Mouse (Mus musculus) left cerebral cortex, postnatal 4 days (tissue): ENCODE measurements around the gene Dlgap3. TPM values are rescaled to one million over a fixed set of nuclear protein-coding genes. Genes with fewer than 3 reads are reported as not detected.

Source experiments
- DNase-seq: peaks from one replicate; pipeline ENCODE4 v3.0.0-alpha.2; 2022
- intact Hi-C: fragments of 180-260 bp; cut with DNase I; formaldehyde crosslinking; loops from one replicate; pipeline ENCODE4 v1.15.1; 2025
- total RNA-seq, 2 experiments: library from RNA; stranded (reverse); gene quantifications; 2 replicates each; pipeline ENCODE4 v1.2.3; 2021

Gene Dlgap3
- total RNA-seq, 2 experiments from 2014 or later = 111 to 125 TPM

GRCm38 (mm10) chr4:127251963-127252585 is 83.1 kb downstream of the Dlgap3 start:
- intact Hi-C loops = loop anchor here (5.0 kb wide), 1 partner anchor 60 kb away; the partner anchor contains the start of gene Gja4
- DNase-seq = peak; percentile 70

DNA sequence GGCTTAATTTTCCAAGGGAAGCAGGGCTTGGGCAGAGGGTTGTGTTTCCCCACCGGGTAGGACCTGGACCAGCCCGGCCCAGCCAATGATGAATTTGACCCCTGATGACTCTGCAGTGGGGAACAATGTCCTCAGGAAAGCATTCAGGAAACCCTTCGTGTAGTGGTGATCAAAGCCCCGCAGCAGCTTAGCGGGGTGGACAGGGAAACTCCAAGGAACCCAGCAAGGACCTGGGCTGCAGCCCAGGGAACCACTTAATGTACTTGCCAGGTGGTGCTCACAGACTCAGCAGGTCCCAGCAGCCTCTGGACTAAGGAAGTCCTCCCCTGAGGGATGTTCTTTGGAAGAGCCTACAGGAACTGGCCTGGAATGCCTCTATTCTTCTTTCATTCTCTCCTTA is 87.7 kb downstream of the Dlgap3 start:
- no peak for DNase-seq
- intact Hi-C loops = no loop called here

- intact Hi-C loops = no loop called here
- DNase-seq = no peak
Measured at GRCm38 (mm10) chr4:127258186-127258897, 89.3 kb downstream of the Dlgap3 start.

- no peak for DNase-seq
- intact Hi-C loops = no loop called here
Measured at GRCm38 (mm10) chr4:127261601-127262000, 92.6 kb downstream of the Dlgap3 start.

DNA sequence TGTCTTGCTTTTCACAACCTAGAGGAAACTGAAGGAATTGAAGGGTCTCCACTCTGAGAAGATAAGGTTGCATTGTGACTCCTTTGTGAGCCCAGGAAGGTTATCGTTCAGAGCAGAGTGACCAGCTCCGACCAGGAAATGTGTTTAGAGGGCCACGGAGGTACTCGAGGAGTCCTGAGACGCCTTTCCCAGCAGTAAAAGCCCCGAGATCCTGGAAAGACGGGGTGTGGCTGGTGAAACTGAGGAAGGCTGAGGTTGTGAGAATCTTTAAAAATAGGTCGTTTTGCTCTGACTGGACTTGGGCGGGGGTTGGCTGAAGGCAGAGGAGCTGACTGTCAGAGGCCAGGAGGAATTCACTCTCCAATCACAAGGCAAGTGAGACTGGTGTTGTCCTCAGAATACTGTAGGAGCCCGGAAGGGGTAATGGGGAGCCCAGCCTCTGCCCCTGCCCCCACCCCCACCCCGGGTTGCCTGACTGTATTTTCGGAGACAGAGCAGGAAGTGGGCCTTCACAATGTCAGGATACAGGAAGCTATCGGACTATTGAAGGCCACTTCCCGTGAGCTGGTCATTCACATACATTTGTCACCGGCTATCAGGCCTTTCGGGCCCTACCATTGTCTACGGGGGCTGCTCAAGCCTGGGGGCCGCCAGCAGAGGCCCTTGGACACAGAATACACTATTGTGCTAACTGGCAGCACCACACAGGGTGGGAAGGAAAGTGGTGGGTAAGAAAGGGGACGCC is 94.6 kb downstream of the Dlgap3 start:
- no peak for DNase-seq
- intact Hi-C loops = no loop called here

GRCm38 (mm10) chr4:127264183-127264554 is 95.2 kb downstream of the Dlgap3 start:
- intact Hi-C loops = no loop called here
- DNase-seq = no peak

GRCm38 (mm10) chr4:127278451-127279001 is 109.5 kb downstream of the Dlgap3 start:
- intact Hi-C loops = no loop called here
- DNase-seq = no peak

DNA sequence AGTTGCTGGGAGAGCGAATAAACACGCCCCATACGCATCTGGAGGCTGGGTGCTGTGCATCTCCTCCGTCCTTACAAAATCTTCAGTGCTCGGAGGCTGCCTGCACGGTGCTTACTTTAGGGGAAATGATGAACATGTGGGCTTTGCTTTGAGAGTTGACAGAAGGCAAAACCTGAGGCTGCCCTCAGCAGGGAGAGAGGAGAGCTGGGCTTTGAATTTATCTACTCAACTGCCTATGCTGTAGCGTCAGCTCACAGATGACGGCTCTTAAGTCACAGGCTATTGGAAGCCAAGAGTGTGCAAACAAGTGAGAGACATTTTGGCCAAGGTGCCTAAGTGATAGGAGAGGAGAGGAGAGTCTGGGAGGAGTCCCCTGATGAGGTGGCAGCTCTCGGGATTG is 110.2 kb downstream of the Dlgap3 start:
- intact Hi-C loops = no loop called here
- DNase-seq = no peak

Other genes with a start within 250 kb of the Dlgap3 start
- 10 to 100 TPM; 77.9 to 84.1 TPM for gene Zmym4, start 201.1 kb upstream of the Dlgap3 start, total RNA-seq
- gene Sfpq, start 147.9 kb upstream of the Dlgap3 start, total RNA-seq = 100 to 1,000 TPM; 459 to 501 TPM
- 10 to 100 TPM; 15.6 to 17.5 TPM for gene Zmym1, start 108.1 kb upstream of the Dlgap3 start, total RNA-seq
- gene Zmym6, start 91.8 kb upstream of the Dlgap3 start, total RNA-seq = 10 to 100 TPM; 40.1 to 40.3 TPM
- gene Tmem35b, start 45.5 kb upstream of the Dlgap3 start, total RNA-seq = 1 to 10 TPM; 4.4 to 4.9 TPM
- gene Smim12, start 74.6 kb downstream of the Dlgap3 start, total RNA-seq = 10 to 100 TPM; 27.1 to 29.3 TPM
- 10 to 100 TPM; 11.3 to 12.9 TPM for gene Gja4, start 144.8 kb downstream of the Dlgap3 start, total RNA-seq
- gene Gjb3, start 161.6 kb downstream of the Dlgap3 start, total RNA-seq = under 1 TPM; 0.60 to 0.70 TPM
- not detected for gene Gjb4, start 184.9 kb downstream of the Dlgap3 start, total RNA-seq
- under 1 TPM in 1 of 2 experiments, not detected in 1; 0.20 TPM for gene Gjb5, start 189.0 kb downstream of the Dlgap3 start, total RNA-seq